Mouse (Mus musculus) heart, adult 11 months (tissue): ENCODE measurements around the gene Adm2.

ENCODE experiments used
- DNase-seq: peaks from one replicate; pipeline ENCODE4 v3.0.0; 2022

The Adm2 gene

DNA sequence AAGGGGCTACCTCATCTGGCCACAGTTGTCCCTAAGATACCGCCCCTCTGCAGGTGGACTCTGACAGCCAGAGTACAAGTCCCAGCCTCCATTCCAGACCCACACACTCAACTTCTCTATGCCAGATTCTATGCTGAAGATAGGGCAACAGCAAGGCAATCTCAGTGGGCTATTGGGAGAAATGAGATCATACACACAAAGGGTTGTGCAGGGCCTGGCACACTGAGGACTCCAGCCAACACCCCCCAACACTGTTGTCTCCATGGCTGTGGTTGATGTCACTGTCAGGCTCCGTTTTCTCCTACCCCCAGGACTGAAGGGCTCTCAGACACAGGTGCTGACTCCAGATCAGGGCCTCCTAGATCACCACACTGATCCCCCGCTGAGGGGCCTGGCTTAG lies 8.4 kb upstream of the Adm2 start:
- no peak for DNase-seq

DNA sequence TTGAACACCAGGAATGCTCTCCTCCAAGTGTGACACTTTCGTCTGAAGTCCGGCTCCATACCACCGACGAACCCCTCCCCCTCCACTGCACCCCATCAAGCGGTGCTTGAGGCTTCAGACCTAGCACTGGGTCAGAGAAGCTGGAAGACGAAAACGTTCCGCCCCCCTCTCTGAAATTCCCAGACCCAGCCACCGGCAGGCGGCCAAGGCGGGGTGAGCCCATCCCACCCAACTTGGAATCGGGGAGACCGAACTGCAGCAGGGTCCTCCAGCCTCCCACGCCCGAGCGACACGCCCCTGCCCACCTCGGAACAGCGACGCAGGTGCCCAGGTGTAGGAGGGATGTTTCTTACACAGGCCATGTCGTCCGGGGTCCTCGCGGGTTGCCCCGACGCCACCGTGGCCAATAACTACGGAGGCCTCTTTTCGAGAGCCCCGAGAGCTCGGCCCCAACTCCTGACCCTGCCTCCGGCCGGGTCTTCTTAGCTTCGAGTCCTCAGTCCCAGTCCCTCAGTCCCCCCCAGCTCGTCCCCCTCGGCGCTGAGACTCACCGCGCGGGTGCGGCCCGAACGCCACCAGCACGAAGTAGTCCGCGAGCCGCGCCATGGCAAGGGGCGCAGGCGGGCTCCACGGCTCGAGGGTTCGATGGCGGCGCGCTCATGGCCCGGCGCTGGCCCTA lies 7.9 kb upstream of the Adm2 start:
- no peak for DNase-seq

DNA sequence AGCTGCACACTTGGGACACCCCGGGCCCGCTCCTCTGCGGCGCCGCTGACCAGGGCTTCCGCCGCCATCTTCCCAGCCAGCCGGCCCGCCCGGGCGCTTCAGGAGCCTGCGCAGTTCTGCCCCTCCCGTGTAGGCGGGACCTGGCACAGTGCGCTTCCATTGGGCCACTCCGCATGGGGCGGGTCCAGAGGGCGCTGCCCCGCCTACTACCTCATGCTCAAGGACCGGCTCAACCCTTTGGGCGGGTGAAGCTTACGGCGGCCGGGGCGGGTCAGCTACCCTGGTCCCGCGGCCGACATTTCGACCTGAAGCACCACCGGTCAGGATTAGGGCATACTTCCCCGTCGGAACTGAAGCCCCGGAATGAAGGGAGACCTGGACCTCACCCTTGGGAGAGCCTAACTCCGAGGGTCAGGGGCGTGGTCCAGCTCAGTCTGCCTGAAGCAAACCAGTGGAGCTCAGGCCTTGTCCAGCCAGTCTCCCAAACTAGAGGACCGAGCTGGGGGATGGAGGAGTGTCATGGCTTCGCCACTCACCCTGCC lies 7.3 kb upstream of the Adm2 start, which contains the start of gene Sbf1:
Gene Sbf1, minus strand, starts transcription at position 122 of the 542 bp plus-strand sequence.
- peak; percentile 100 for DNase-seq

DNA sequence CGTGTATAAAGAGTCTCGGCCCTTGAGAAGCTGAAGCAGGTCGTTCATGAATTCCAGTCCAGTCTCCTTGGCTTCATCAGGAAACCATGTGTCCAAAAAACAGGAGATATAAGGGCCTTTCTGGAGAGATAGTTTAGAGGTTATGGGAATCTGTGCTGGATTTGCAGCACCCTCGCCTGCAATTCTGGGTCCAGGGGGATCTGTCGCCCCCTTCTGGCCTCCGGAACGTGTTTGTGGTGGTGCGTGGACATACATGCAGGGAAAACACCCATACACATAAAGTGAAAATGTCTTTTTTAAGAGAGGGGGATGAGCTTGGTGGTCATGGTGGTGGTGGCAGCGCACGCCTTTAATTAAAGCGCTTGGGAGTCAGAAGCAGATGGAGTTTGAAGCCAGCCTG lies 6.4 kb upstream of the Adm2 start:
- DNase-seq = no peak

DNA sequence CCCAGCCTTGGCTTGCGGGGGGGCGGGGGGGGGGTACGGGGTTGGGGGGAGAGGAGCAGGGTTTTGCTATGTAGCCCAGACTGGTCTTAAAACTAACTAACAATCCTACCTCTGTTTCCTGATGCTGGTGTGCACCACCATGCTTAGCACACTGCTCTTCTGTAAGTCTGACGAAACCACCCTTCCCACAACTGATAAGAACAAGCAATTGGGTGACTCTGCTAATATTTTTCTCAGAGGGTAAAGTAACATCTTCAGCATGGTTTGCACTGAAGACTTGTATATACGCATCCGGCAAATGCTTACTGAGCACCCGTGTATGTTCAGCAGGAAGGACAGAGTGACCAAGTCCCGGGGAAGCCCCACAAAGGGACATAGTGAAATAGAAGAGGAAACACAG lies 1.3 kb upstream of the Adm2 start:
- no peak for DNase-seq

DNA sequence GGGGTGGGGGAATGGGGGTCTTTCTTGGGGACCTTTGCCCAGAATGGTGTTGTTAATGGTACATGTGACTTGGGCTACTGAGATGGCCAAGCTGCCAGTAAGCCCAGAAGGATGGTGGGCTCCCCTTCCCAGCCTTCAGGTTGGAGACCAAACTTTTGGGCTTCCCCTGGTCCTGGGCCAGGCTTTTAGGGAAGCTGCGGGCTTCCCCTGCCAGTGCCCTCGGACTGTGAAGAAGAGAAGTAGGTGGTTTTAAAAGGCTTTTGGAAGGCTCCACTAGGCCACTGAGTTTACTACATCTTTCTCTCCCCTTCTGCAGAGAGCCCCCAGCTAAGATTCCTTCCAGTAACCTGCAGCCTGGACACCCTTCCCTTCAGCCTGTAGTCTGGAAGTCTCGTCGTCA lies 1.1 kb downstream of the Adm2 start:
- no peak for DNase-seq

DNA sequence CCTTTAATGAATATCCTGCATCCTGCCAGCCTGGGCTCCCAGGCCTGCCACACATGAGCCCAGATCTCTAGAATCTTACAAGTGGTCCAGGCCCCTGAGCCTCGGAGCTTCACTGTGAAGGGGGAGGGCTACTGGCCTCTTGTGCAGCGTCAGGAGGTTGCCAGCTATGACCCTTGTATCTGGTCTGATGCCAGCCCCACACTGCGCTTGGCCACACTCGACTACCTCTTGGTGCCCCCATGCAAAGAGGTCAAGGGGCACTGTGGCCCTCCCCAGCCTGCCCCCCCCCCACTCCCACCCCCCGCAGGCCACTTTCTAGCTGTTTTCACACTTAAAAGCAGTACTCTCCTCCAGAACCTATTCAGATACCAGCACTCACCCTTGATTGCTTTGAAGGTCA lies 3.9 kb downstream of the Adm2 start:
- peak; percentile 84 for DNase-seq

DNA sequence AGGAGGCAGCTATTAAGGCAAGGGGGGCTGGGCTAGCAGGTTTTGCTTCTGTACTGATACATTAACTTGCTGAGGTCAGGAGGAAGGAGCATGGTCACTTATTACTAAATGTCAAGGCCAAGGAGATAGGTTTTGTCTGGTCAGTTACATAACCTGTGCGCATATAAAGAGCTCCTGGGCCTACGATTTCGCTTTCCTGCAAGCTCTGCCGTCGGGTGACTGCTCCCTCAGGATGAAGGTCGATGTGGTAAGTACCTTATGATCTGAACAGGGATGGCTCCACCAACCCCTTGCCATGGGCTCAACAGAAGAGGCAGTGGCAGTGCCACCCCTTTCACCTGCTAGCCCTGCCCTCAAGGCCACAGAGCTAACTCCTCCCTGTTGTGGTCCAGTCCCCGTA lies 11.8 kb downstream of the Adm2 start, which contains the start of gene Miox:
Gene Miox, plus strand, starts transcription at position 128 of the 400 bp plus-strand sequence.
- peak; percentile 84 for DNase-seq

DNA sequence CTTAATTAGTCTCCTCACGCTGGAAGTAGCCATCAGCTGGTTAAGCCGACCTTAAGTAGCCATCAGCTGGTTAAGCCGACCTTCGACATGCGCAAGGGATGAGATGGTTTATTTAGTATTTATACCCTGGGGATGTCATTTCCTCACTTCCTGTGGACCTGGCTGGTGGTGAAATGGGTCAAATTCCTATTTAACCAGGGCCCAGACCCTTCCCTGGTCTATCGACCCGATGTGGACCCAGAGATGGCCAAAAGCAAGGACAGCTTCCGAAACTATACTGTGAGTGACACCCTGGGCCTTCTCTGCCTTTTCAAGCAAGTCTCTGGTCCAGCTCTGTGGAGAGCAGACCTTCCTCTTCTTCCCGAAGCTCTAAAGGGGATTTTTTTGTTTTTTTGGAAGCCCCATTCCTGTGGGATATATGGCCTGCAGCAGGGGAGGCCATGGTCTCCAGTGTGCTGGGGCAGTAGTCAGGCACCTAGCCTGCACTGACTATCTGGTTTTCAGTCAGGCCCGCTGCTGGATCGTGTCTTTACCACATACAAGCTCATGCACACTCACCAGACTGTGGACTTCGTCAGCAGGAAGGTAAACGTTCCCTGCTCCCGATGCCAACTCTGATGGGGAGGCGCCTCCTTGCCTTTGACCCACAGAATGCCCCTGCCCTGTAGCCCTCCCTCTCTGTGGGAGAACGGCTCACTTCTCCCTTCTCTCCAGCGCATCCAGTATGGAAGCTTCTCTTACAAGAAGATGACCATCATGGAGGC lies 12.4 kb downstream of the Adm2 start:
- DNase-seq = peak; percentile 85

DNA sequence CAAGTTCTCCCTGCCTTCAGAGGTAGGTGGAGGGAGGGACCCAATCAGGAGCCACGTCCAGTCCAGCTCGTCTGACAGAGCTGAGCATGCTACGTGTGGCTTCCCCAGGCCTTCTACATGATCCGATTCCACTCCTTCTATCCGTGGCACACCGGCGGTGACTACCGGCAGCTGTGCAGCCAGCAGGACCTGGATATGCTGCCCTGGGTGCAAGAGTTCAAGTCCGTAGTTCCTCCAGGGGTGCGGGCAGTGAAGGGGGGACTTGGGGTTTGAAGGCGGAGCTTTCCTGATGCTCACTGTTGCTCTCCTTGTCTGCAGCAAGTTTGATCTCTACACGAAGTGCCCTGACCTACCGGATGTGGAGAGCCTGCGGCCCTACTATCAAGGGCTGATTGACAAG lies 13.9 kb downstream of the Adm2 start:
- DNase-seq = peak; percentile 84

DNA sequence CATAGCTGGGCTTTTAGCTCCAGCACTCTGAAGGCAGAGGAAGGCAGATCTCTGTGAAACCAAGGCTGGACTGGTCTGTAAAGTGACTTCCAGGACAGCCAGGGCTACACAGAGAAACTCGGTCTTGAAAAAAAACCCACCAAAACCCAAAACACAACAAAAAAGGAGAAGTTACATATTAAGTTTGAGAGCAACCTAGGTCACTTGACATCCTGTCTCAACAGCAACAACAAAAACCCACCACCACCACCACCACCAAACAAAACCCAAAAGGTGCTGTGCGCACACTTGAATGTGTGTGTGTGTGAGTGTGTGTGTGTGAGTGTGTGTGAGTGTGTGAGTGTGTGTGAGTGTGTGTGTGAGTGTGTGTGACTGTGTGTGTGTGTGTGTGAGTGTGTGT lies 17.2 kb downstream of the Adm2 start:
- no peak for DNase-seq

DNA sequence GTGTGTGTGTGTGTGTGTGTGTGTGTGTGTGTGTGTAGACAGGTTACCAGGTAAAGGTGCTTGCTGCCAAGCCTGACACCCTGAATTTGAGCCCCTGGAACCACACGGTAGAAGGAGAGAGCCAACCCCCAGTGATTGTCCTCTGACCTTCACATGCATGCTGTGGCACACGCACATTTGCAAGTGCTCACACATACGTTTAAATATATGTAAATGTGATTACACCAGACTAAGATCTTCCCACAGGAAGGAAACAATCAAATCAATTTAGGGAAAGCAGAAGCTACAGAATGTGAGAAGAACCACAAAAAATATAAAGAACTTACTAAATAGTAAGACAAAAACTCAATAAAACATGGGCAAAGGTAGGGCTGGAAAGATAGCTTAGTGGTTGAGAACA lies 17.6 kb downstream of the Adm2 start:
- no peak for DNase-seq

DNA sequence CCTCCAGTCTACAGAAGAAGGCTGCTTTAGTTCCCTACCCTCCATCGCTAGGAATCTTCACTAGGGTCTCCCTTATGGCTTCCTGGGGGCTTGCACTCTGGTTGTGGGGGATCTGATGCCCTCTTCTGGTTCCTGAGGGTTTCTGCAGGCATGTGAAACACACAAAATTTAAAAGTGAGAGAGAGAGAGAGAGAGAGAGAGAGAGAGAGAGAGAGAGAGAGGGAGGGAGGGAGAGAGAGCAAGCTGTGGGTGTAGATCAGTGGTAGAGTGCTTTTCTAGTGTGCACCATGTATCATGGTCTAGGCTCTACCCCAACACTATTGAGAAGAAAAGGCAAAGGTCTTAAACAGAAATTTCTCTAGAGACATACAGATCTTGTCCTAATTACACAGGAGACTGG lies 19.2 kb downstream of the Adm2 start:
- no peak for DNase-seq

DNA sequence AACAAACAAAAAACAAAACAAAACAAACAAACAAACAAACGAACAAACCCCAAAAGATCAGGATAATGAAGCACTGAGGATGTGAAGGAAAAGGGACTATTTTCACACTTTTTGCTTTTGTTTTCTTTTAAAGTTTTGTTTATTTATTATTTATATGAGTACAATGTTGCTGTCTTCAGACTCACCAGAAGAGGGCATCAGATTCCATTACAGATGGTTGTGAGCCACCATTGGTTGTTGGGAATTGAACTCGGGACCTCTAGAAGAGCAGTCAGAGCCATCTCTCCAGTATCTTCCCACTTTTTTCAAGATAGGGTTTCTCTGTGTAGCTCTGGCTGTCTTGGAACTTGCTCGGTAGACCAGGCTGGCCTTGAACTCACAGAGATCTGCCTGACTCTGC lies 20.8 kb downstream of the Adm2 start:
- no peak for DNase-seq

DNA sequence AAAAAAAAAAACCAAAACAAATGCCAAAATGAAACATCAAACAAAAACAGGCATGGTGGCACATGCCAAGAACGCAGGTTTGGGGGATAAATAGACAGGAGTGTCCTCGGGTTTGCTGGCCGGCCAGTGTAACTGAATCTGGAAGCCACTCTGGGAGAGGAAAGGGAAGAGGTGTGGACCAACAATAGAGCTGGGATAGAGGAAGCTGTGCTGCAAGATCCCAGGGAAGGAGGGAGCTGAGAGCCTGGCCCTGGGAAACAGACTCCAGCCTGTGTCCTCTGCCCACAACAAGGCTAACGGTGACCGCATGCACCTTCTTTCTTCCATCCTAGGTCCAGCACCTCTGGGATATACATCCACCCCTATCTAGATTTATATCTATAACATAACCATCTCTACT lies 27.9 kb downstream of the Adm2 start:
- DNase-seq = peak; percentile 95

DNA sequence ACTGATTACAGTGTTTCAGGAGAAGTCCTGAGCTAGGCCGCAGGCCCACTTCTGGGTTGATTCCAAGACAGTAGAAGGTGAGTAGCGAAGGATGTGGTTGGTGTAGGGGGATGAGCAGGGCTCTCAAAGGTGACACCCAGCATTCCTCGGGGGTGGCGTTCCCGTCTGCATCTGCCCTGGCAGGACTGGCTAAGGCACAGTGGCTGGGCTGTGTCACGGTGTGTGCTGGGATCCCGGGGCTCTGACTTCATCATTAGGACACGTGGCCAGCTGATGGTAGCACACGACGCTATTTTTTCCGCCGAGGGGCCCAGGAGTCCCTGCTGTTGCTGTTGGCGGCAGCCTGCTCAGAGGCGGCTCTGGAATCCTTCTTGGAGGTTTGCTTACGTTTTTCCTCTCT lies 28.8 kb downstream of the Adm2 start:
- DNase-seq = peak; percentile 92

DNA sequence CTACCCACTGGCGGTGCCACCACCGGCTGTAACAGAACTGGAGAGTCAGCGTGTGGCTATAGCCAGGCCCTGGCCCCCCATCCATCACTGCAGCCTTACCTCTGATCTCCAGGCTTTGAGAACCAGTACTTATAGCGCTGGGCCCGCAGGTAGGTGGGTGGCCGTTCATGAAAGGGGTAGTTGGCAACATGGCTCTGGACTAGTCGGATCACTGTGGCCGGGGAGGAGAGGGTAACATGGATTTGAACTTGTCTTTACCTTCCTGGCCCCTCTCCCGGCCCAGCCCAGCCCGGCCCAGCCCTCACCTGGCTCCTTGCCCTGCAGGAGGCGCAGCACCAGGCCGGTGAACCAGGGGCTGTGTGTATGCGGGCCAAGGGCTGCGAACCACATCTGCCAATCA lies 29.5 kb downstream of the Adm2 start:
- DNase-seq = peak; percentile 92

DNA sequence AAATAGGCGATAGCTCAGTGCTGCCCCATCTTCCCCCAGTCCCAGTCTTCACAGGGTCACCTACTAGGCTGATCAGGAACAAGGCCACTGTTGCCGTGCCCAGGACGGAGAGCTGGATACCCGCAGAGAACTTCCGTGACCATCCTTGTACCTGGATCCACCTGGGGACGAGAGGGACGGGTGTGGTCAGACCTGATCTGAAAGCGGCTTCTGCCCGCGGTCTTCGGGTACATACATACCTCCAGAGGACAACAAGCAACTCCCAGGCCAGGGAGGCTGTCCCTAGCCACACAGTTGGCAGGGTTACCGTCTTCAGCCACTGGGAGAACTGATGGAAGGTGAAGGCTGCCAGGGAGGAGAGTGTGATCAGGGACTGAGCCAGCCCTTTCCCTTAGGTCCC lies 30.3 kb downstream of the Adm2 start:
- DNase-seq = peak; percentile 93

DNA sequence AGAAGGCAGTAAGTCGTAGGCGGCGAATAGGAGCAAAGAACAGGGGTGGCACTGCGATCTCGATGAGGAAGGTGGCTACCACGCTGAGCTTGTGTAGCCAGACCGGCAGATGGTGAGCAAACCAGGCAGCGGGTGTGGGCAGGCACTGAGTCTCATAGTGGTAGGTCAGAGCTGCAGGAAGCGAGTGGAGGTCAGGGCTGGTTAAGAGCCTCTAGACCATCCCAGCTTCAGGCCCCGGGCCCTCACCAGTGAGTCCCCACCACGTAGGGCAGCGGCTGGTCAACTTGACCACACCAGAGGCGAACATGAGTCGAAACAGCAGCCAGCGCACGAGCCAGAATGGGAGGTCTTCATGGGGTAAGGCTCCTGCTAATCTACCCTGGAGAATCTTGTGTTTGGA lies 31.3 kb downstream of the Adm2 start:
- peak; percentile 92 for DNase-seq

DNA sequence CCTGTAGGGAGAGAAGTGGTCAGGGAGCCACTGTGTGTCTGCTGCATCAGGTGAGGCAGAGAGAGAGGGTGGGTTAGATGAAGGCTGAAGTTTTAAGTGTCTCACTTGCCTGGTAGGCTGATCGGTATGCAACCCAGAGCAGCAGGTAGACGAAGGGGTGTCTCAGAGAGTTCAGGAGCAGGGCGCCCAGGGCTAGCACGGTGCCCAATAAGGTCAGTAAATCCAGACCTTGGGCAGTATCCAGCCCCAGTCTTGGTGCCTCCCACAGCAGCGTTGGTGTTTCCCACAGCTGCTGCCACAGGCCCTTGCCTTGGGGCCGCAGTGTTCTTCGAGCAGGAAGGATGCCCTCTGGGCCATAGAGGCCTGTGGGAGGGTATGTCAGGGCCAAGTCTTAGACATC lies 31.9 kb downstream of the Adm2 start:
- peak; percentile 91 for DNase-seq

DNA sequence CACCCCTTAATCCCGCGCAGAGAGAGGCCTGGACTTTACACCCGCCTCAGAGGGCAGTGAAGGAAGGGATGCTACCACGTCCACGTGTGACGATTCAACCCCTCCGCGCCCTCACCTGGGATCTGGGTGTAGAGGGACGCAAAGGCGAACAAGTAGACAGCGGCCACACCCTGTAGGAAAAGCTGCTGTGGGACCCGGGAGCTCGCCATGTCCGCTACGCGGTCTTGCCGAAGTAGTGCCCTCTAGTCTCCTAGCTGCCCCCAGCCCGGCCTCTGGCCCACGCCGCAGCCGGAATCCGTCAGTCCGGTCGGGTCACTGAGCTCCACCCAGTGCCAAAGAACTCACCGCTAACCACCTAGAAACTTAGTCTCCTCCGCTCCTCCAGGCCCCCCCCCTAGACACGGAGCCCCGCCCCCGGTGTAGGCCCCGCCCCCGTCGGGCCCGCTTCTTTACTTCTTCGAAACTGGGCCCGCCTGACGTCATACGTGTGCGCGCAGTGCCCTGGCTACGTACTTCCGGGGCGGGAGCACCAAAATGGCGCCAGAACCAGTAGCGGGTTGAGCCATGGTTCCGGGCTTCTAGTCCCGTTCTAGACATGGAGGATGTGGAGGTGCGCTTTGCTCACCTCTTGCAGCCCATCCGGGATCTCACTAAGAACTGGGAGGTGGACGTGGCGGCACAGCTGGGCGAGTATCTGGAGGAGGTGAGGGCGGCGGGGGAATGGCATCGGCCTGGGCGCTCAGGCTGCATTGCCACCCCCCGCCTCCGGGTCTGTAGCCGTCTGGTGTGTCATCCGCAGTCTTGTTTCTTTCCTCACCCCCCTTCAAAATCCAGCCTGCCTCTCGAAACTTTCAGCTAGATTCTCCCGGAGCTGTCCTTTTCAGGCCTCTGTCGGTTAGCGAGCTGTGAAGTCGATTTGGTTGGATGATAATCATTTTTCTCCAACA lies 33.0 kb downstream of the Adm2 start, which contains the start of the genes Lmf2 and Ncaph2:
Gene Lmf2, minus strand, starts transcription at position 419 of the 947 bp plus-strand sequence.
Gene Ncaph2, plus strand, starts transcription at position 479 of the 947 bp plus-strand sequence.
- DNase-seq = peak; percentile 99

DNA sequence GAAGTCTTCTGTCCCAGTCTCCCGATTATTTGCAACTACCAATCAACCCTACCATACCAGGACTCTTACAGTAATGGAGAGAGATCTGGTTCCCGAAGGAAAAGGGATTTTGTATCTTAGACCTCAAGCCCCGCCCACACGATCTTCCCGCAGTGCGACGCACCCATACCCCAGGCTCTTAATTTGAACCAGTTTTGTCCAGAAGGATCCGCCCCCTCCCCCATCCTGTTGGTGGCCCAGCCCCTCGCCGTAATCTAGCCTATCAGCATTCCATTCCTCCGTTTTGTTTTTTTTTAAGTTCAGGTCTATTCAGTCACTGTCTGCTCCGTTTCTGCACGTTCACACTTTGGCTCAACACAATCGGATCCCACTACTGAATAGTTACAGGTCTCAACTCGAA lies 33.9 kb downstream of the Adm2 start:
- peak; percentile 96 for DNase-seq

DNA sequence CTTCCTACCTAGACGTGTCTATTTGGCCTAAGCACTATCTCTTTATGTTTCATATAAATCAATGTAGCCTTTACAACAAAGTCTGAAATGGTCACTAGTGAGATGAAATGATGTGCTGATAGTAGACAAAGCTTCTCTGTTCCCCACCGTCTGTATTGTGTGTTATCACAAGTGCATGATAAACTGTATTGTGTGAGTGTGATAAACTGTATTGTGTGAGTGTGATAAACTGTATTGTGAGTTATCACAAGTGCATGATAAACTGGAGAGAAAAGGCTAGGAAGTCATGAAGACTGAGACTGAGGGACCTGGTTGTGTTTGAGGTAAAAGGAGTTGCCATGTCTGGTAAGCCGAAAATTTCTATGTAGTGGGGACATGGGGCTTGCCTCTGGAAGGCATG lies 36.3 kb downstream of the Adm2 start:
- no peak for DNase-seq
